Mouse (Mus musculus): ENCODE measurements around the gene Foxp1. TPM values are rescaled to one million over a fixed set of nuclear protein-coding genes. Genes with fewer than 3 reads are reported as not detected.

Gene Foxp1
- total RNA-seq, 2 experiments from 2014 or later, result 132 to 157 TPM

DNA sequence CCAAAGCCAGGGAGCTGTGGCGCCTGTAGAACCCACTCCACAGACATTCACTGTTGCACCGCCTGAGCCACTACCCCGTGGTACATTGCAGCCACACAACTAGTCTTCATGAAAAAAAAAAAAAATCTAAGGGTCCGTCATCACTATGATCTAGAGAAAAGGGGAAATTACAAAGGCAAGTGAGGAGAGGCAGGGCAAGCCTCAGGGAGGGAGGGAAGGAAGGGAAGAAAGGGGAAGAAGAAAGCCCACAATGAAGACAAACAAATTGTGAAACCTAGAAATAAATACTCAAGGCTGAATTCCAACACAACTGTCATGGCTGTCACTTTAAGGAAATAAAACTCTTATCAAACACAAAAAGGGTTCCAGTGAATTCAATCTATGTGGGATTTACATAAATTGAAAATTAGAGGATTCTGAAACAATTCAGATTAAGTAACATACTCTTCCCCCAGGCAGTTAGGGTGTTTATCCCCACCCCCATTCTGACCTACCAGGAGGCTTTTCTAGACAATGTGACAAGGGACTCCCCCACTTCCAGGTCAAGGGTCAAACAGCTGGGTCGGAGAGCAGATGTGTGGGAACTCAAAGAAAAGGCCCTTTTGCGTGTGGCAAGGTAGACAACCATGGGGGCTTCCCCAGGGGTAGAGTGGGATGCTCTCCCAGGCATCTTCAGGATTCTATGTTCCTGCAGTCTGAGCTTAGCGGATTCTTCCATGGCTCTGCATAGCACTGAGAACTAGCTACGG, 32.4 kb downstream of the Foxp1 start:
- no peak for DNase-seq (ENCODE audit: low spot score in 2 of 2)
- intact Hi-C loops (cut with DNase I), result no loop called here

GRCm38 (mm10) chr6:99489423-99489822, 33.1 kb downstream of the Foxp1 start:
- intact Hi-C loops (cut with DNase I), result no loop called here
- DNase-seq (ENCODE audit: low spot score in 2 of 2), result no peak

DNA sequence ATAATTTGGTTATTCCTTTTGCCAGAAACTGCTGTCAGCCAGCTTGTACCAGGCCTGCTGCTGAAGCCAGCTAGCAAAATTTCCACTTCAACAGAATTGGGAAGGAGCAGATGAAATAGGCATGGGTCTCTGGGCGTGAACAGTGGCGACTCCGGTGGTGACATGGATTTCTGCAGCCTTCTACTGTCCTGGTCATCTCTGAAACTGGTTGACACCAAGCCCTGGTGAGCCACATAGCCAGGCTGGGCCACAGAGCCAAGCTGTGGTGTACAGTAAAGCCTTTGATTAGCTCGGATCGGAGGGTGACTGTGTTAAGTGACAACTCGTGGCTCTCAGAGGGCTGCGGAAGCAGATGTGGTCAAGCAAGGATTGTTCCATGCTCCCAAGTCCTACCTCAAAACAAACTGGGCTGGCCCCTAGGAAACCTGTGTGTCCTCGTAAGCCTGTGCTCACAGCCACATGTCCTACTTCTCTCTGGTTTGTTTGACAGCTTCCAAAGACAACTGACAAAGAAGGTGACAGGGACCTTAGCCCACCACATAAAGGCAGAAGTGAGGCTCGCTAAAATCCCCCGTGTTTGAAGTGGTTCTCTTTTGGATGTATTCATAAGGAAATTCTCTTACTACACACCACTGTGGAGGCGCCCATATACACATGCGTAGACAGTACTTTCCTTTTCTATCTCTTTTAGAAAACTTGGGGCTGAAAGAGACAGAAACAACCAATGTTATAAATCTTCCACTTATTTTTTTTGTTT, 36.5 kb downstream of the Foxp1 start:
- no peak for DNase-seq (ENCODE audit: low spot score in 2 of 2)
- intact Hi-C loops (cut with DNase I), result loop anchor here (2.0 kb wide), 2 partner anchors 37 to 45 kb away; partner anchors contain the start of gene Foxp1

GRCm38 (mm10) chr6:99485217-99485883, 37.2 kb downstream of the Foxp1 start:
- DNase-seq (ENCODE audit: low spot score in 2 of 2), result peak; percentile 72 to 84
- intact Hi-C loops (cut with DNase I), result loop anchor here (2.0 kb wide), 2 partner anchors 37 to 45 kb away; partner anchors contain the start of gene Foxp1

DNA sequence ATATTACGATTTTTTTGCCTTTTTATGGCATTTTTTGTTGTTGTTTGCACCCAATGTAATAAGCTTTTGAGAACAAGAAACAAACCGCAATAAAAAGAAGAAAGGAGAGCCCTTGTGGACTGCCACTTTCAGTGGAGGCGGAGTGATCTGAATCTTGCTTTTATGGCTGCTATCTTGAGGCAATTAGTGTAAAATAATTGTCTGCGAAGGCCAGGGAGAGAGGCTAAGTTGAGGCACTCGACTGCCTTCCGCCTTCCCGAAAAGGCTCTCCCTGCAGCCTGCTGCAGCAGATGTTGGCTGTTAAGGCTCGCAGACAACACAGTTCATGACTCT, 37.7 kb downstream of the Foxp1 start:
- no peak for DNase-seq (ENCODE audit: low spot score in 2 of 2)
- intact Hi-C loops (cut with DNase I), result loop anchor here (2.0 kb wide), 2 partner anchors 38 to 44 kb away; partner anchors contain the start of gene Foxp1

DNA sequence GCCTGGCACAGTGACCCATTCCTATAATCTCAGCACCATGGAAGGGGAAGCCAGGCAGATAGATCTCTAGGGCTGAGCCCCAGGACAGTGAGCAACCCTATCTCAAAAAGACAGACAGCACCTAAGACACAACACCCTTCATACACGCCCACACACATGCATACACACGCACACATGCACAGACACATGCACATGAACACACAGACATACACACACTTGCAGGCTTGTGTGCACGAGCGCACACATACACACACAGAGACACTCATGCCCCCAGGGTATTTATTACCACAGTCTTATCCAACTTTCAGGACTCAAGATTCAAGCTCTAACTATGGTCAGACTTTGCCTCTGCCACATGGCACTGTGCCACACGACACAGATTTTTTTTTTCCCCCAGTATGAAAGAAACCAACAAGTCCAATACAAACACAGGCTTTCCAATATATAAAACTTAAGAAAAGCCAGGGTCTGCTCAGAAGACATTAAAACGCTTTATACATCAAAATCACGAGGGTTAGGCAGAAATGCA, 38.3 kb downstream of the Foxp1 start:
- no peak for DNase-seq (ENCODE audit: low spot score in 2 of 2)
- intact Hi-C loops (cut with DNase I), result loop anchor here (2.0 kb wide), 2 partner anchors 39 to 43 kb away; partner anchors contain the start of gene Foxp1

- intact Hi-C loops (cut with DNase I), result no loop called here
- DNase-seq (ENCODE audit: low spot score in 2 of 2), result no peak
These were observed 39.0 kb downstream of the Foxp1 start for GRCm38 (mm10) chr6:99483556-99483955.

GRCm38 (mm10) chr6:99481568-99481967, 41.0 kb downstream of the Foxp1 start:
- no peak for DNase-seq (ENCODE audit: low spot score in 2 of 2)
- intact Hi-C loops (cut with DNase I), result no loop called here

GRCm38 (mm10) chr6:99478873-99479650, 43.5 kb downstream of the Foxp1 start:
- intact Hi-C loops (cut with DNase I), result no loop called here
- no peak for DNase-seq (ENCODE audit: low spot score in 2 of 2)

DNA sequence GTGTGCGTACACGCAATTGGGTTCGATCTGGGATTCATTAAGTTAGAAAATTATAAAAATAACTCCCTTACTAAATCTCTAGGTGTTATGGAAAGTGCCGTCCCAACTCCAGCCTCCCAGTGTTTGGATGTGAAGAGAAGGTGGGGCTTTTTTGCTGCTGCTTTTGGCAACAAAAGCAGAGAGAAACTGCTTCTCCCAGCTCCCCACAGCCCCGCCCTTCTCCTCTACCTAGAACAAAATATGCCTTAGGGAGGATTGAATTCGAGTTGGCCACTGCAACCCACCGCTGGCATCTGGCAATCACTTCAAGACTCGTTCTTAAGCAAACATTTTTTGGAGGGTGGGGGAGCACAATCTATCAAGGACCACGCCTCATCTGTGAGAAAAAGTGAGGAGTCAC, 47.5 kb downstream of the Foxp1 start:
- no peak for DNase-seq (ENCODE audit: low spot score in 2 of 2)
- intact Hi-C loops (cut with DNase I), result no loop called here

- no peak for DNase-seq (ENCODE audit: low spot score in 2 of 2)
- intact Hi-C loops (cut with DNase I), result no loop called here
These were observed 51.6 kb downstream of the Foxp1 start for GRCm38 (mm10) chr6:99470906-99471305.

DNA sequence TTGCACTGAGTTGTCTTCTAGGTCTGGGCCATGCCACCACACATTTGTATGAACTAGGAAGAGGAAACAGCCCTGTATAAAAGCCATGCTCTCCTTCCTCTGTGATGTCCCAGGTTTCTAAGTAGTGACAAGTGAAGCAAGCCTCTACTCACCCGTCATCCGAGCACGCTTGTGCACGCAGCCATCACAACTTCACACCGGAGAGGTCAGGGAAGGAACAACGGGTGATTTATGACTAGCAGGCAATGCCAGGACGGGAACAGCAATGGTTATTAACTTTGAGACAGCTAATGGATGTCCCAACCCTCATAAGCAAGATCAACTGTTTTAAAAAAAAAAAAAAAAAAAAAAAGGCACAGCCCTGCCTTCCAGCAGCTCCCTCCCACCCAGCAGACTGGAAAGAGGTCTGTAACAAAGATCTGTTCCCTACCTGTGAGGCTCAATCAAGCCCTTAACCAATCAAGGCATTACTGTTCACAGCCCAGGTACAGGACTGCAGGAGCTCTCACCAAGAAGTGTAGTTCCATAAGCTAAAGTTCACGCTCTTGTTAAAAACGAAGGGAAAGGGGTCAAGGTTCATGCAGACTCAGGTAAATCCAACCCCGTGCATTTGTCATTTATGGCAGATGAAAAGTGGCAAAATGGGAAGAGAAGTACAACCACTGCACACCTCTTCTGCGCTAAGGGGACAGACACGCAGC, 53.2 kb downstream of the Foxp1 start:
- intact Hi-C loops (cut with DNase I), result no loop called here
- no peak for DNase-seq (ENCODE audit: low spot score in 2 of 2)

- intact Hi-C loops (cut with DNase I), result no loop called here
- no peak for DNase-seq (ENCODE audit: low spot score in 2 of 2)
These were observed 54.7 kb downstream of the Foxp1 start for GRCm38 (mm10) chr6:99467831-99468230.

DNA sequence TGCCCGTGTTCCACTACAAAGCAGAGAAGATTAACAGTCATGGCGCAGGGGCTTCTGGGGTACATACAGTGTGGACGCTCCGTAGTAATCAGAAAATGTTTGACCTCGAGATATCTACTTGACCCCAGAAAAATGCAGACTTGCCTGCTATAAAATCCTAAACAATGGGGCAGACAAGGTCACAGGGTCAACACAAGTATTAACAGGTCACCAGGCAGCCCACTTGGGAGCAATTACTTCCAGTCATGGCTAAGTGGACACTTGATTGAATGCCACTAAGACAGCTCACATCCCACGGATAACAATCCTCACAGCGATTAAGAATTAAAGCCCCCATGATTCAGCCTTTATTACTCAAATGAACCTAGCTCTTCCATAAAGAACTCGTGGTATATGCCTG, 55.4 kb downstream of the Foxp1 start:
- intact Hi-C loops (cut with DNase I), result no loop called here
- DNase-seq (ENCODE audit: low spot score in 2 of 2), result no peak

DNA sequence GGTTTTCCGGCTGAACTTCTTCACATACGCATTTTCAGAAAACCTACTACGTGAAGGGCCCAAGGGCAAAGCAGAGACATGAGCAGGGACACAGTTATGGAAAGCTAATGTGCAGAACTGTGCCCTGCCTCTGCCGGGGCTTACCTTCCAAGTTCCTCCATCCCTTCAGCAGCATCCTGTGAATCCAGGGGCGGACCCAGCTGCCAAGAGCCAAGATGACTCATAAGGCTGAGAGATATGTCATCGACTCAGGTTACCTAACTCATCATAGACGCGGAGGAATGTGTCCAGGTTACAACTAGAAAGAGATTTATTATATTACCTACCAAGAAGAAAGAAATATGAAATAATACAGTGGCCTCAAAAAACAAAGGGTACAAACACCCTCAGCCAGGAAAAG, 56.2 kb downstream of the Foxp1 start:
- DNase-seq (ENCODE audit: low spot score in 2 of 2), result peak in 1 of 2 experiments; percentile 64
- intact Hi-C loops (cut with DNase I), result no loop called here

DNA sequence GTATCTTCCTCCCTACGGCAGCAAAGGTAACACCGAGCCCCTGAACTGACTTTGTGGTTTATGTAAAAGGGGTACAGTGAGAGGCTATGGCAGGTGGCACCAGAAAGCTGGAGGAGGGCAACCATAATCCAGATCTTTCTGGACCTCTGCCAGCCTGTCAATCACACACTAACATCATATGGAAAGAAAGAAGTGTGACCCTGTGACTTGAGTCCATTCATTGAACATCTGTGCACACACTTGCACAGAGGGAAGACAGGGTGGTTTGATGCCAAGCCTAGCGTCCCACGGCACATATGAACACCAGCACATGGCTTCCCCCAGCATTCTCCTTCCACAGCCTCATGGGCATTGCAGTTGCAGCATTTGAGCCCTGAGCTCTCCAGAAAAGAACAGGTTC, 58.1 kb downstream of the Foxp1 start:
- intact Hi-C loops (cut with DNase I), result no loop called here
- no peak for DNase-seq (ENCODE audit: low spot score in 2 of 2)

DNA sequence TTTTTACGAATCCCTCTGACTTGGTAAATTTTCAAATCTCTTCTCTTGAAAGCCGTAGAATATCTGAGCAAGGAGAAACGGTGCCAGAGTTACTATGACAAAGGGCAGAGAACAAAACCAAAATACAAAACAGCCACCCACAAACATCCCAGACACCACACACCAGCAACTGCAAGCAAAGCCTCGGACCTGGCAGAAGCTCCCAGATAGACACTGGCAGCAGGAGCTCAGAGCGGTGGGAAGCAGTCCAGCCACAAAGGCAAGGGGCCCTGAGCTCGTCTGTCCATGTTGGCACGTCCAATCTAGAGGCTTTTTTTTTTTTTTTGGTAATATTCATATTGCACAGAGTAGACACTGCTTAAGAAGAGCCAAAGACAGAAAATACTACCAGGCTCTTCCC, 58.6 kb downstream of the Foxp1 start:
- intact Hi-C loops (cut with DNase I), result no loop called here

GRCm38 (mm10) chr6:99458775-99459174, 63.7 kb downstream of the Foxp1 start:
- intact Hi-C loops (cut with DNase I), result no loop called here
- no peak for DNase-seq (ENCODE audit: low spot score in 2 of 2)

More for the DNA sequence above, 58.6 kb downstream of the Foxp1 start:
- no peak for DNase-seq (ENCODE audit: low spot score in 2 of 2)

Data from left cerebral cortex, postnatal 25 days (tissue).